Mouse (Mus musculus): ENCODE data around the gene Srpk3. TPM values are rescaled to one million over a fixed set of nuclear protein-coding genes. Genes with fewer than 3 reads are reported as not detected.

The Srpk3 gene
- polyA plus RNA-seq, 1 experiment from 2014 or later, result 25.7 TPM

DNA sequence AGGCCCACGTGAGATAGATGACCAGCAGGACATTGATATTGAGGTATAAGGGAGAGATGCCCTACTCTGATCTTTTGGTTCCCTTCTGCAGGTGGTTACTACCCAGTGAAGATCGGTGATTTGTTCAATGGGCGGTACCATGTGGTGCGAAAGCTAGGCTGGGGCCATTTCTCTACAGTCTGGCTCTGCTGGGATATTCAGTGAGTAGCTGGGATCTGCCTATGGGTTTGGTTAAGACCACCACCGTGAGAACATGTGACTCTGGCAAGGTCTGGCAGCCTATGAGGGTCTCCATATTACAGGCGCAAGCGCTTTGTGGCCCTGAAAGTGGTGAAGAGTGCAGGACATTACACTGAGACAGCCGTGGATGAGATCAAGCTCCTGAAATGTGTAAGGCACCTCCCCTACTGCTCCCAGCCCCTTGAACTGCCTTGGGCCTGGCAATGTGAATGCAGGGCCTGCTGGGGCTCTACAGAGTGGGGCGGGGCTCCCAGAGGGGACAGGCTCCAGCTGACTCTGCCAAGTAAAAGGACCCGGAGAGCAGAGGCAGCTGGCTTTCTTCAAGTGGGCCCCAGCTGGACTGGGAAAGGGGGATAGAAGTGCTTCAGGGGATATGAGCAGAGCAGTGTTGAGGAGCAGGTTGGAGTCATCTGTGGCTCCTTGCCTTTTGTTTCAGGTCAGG, 738 bp downstream of the Srpk3 start:
- Histone ChIP-seq H3K36me3 (peaks cover 36% of the 10 kb centered on the region), H3K4me2 (replicated peaks) (no peak overlapping the region), H3K27ac (no peak overlapping the region), H3K4me3 (no peak overlapping the region), H3K9me3 (no peaks in the 10 kb centered on the region), H3K27me3 (no peaks in the 10 kb centered on the region), H3K9ac (0 out of 2 replicates have a peak overlapping the region, but pooled peaks have one; percentile 13), H3K4me1 (0 out of 2 replicates have a peak, but pooled peaks cover 7% of the 10 kb centered on the region)
- WGBS, result 70% methylated on average over 10 of the region's 10 CpGs
- ATAC-seq (ENCODE audit: low FRiP score, low read depth), result peak; percentile 68; the same call in 1 of the 2 replicates

GRCm38 (mm10) chrX:73782227-73782626, 8.0 kb downstream of the Srpk3 start:
- peaks cover 10% of the 10 kb centered on the region for H3K4me1 ChIP-seq
- H3K27me3 ChIP-seq, result peaks cover 5% of the 10 kb centered on the region
- H3K4me2 ChIP-seq (replicated peaks), result no peak overlapping the region
- H3K9ac ChIP-seq, result no peak overlapping the region
- no peak for ATAC-seq (ENCODE audit: low FRiP score, low read depth)
- H3K9me3 ChIP-seq, result no peaks in the 10 kb centered on the region
- no peak overlapping the region for H3K4me3 ChIP-seq
- H3K27ac ChIP-seq, result no peak overlapping the region
- WGBS, result 89% methylated on average over 3 of the region's 3 CpGs
- peaks cover 47% of the 10 kb centered on the region for H3K36me3 ChIP-seq

- Histone ChIP-seq H3K4me2 (replicated peaks) (peak overlapping the region; percentile 68), H3K36me3 (peaks cover 27% of the 10 kb centered on the region), H3K9ac (peak overlapping the region; percentile 75), H3K27me3 (peaks cover 5% of the 10 kb centered on the region), H3K4me3 (peak overlapping the region; percentile 60), H3K27ac (0 out of 2 replicates have a peak overlapping the region, but pooled peaks have one; percentile 85), H3K4me1 (peaks cover 12% of the 10 kb centered on the region), H3K9me3 (no peaks in the 10 kb centered on the region)
- no peak for ATAC-seq (ENCODE audit: low FRiP score, low read depth)
Measured at GRCm38 (mm10) chrX:73785666-73786065, 11.5 kb downstream of the Srpk3 start.

DNA sequence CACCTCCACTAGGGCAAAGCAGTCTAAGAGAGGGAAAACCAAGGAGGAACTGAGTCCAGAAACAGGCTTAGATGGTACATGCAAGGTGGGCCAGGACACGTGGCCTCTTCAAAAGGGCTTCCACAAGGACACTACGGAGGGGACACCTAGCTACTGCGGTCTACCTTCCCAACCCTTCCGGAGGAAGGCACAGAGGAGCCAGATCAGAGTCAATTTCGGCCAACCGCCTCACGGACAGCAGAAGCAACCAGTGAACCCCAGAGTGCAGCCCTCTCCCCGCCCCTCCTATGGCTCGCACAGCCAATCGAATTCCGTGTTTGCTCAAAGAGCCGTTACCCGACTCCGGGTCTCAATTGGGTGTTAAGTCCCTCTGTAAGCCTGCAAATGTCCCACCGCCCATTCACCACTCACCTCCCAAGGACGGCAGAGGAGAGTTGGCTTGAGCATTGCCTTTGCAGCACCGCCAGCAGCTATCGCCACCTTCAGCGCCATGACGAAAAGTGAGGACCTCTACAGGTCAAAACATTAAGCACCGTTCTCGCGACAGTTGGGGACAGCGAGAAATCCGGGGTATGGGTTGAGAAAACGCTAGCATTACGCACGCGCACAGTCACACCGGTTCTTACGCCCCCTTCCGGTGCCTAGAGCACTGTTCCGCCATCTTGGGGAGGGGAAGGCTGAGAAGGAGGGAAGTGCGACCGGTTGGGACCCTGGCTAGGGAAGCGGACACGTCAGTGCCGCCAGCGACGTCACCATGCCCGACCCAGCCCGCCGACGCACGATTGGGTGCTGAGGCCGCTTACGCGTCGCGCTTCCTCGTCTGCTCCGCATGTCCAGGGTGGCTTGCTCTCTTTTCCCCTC, 12.4 kb downstream of the Srpk3 start, which contains the start of the genes Idh3g and Ssr4:
TSS of gene Idh3g (minus strand) at position 534 of the 861 bp plus-strand sequence.
TSS of gene Ssr4 (plus strand) at position 665 of the 861 bp plus-strand sequence.
- Histone ChIP-seq H3K9me3 (no peaks in the 10 kb centered on the region), H3K4me3 (peak within 1 kb of the TSS; percentile 60), H3K9ac (peak within 1 kb of the TSS; percentile 75), H3K27ac (peak within 1 kb of the TSS; percentile 85; the same call in 1 of the 2 replicates), H3K4me1 (peaks cover 12% of the 10 kb centered on the region), H3K27me3 (peaks cover 5% of the 10 kb centered on the region), H3K4me2 (replicated peaks) (peak within 1 kb of the TSS; percentile 68), H3K36me3 (peaks cover 25% of the 10 kb centered on the region)
- 20% methylated on average over 52 of the region's 52 CpGs for WGBS
- peak; percentile 95 for ATAC-seq (ENCODE audit: low FRiP score, low read depth)

- no peak; the same call in 1 of the 2 replicates for ATAC-seq (ENCODE audit: low FRiP score, low read depth)
Measured at GRCm38 (mm10) chrX:73787225-73787558, 13.0 kb downstream of the Srpk3 start.

DNA sequence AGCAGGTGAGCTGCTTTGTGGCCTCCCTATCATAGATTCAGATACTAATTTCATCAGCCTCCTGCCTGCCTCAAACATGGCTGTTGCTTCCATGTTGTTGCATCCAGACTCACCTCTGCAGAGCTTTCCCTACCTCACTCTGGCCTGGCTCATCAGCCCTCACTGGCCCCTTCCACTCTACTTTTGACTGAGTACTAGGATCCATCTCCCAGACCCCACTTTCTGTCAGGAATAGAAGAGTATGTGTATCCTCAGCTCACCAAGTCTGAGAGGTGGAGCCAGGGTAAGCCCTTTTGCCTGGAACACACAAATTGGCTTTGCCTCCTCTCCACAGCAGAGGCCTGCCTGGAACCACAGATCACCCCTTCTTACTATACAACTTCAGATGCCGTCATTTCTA, 14.3 kb downstream of the Srpk3 start:
- Histone ChIP-seq H3K9me3 (no peaks in the 10 kb centered on the region), H3K4me1 (peaks cover 12% of the 10 kb centered on the region), H3K27ac (no peak overlapping the region), H3K36me3 (peaks cover 21% of the 10 kb centered on the region), H3K27me3 (peaks cover 5% of the 10 kb centered on the region), H3K4me2 (replicated peaks) (peak overlapping the region; percentile 68), H3K9ac (peak overlapping the region; percentile 75), H3K4me3 (peak overlapping the region; percentile 60; the same call in 1 of the 2 replicates)
- WGBS, result 81% methylated on average over 1 of the region's 1 CpGs
- ATAC-seq (ENCODE audit: low FRiP score, low read depth), result no peak

More at GRCm38 (mm10) chrX:73787225-73787558, 13.0 kb downstream of the Srpk3 start:
- peak overlapping the region; percentile 70; the same call in 1 of the 2 replicates for H3K27ac ChIP-seq
- H3K4me2 ChIP-seq (replicated peaks), result peak overlapping the region; percentile 68
- 23% methylated on average over 22 of the region's 22 CpGs for WGBS
- peaks cover 21% of the 10 kb centered on the region for H3K36me3 ChIP-seq
- H3K9me3 ChIP-seq, result no peaks in the 10 kb centered on the region
- peaks cover 5% of the 10 kb centered on the region for H3K27me3 ChIP-seq
- H3K4me1 ChIP-seq, result peaks cover 12% of the 10 kb centered on the region
- peak overlapping the region; percentile 60 for H3K4me3 ChIP-seq
- peak overlapping the region; percentile 75 for H3K9ac ChIP-seq

DNA sequence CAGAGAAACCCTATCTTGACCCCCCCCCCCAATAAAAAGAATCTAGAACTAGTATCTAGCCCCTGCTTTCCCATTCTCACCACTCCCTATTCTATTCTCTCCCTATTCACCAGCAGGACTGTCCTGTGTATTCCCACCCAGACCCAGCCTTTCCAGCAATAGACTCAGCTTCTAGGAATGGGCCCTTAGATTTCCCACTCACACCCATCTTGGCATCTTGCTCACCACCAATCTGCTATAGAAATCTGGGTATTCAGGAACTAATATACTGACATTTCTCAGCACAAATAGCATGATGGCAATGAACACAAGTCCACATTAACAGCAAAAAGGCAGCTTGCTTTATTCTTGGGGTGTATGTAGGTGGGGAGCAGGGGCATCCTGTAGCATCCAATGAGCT, 18.8 kb downstream of the Srpk3 start:
- Histone ChIP-seq H3K4me1 (0 out of 2 replicates have a peak, but pooled peaks cover under 1% of the 10 kb centered on the region), H3K4me3 (no peak overlapping the region), H3K4me2 (replicated peaks) (no peak overlapping the region), H3K36me3 (peaks cover 26% of the 10 kb centered on the region), H3K27me3 (no peaks in the 10 kb centered on the region; the same call in 1 of the 2 replicates), H3K27ac (no peak overlapping the region), H3K9me3 (no peaks in the 10 kb centered on the region), H3K9ac (no peak overlapping the region)
- ATAC-seq (ENCODE audit: low FRiP score, low read depth), result no peak

DNA sequence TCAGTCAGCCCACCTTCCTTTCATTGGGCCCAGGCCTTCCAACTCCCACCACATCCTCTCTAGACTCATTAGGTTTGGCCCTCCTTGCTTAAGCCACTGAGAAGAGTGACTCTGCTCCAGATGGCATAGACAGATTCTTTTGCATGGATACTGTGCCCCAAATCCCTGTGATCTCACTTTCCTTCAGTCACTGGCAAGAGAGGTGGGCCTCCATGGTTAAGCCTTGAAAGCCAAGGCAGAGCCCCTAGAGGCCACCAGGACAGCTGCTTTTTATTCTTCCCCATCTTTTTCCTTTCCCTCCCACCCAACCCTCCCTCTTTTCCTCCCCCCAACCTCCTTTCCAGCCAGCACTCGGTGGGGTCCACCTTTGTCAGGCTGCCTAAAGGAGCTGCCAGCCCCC, 19.3 kb downstream of the Srpk3 start:
- Histone ChIP-seq H3K36me3 (peaks cover 26% of the 10 kb centered on the region), H3K9ac (no peak overlapping the region), H3K4me2 (replicated peaks) (no peak overlapping the region), H3K4me3 (no peak overlapping the region), H3K27me3 (no peaks in the 10 kb centered on the region; the same call in 1 of the 2 replicates), H3K27ac (no peak overlapping the region), H3K9me3 (no peaks in the 10 kb centered on the region), H3K4me1 (no peaks in the 10 kb centered on the region)
- WGBS, result 14% methylated on average over 1 of the region's 1 CpGs
- ATAC-seq (ENCODE audit: low FRiP score, low read depth), result no peak

- Histone ChIP-seq H3K4me1 (no peaks in the 10 kb centered on the region), H3K36me3 (peaks cover 5% of the 10 kb centered on the region), H3K4me2 (replicated peaks) (no peak overlapping the region), H3K27ac (no peak overlapping the region), H3K9me3 (no peaks in the 10 kb centered on the region), H3K4me3 (no peak overlapping the region), H3K27me3 (peaks cover 6% of the 10 kb centered on the region; the same call in 1 of the 2 replicates), H3K9ac (no peak overlapping the region)
- 83% methylated on average over 2 of the region's 2 CpGs for WGBS
- ATAC-seq (ENCODE audit: low FRiP score, low read depth), result no peak
Measured at GRCm38 (mm10) chrX:73797511-73797910, 23.3 kb downstream of the Srpk3 start.

- Histone ChIP-seq H3K27me3 (peaks cover 6% of the 10 kb centered on the region; the same call in 1 of the 2 replicates), H3K27ac (no peak overlapping the region), H3K9me3 (no peaks in the 10 kb centered on the region), H3K9ac (no peak overlapping the region), H3K4me3 (no peak overlapping the region), H3K4me1 (no peaks in the 10 kb centered on the region), H3K4me2 (replicated peaks) (no peak overlapping the region), H3K36me3 (peaks cover 5% of the 10 kb centered on the region)
- 0 out of 2 replicates have a peak, but pooled peaks have one; percentile 48 for ATAC-seq (ENCODE audit: low FRiP score, low read depth)
- 47% methylated on average over 9 of the region's 9 CpGs for WGBS
Measured at GRCm38 (mm10) chrX:73798502-73798901, 24.3 kb downstream of the Srpk3 start.

DNA sequence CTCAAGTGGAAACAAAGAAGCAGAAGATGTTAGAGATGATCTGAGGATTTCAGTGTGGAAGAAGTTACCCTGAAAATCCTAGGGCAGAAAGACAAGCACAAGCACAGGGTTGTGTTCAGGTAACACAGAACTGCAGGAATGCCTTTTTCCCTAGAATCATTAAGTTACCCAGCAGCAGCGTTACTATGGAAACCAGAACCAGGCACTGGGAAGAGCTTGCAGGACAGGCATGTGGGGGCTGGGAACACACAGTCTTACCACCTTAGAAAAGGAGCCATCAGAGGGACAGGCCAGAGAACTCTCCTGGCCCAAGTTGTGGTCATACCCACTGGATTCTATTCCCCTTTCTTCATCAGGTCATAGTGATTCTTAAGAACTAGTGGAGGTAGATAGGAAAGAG, 31.6 kb downstream of the Srpk3 start:
- 39% methylated on average over 1 of the region's 1 CpGs for WGBS
- H3K27me3 ChIP-seq, result no peaks in the 10 kb centered on the region; the same call in 1 of the 2 replicates
- no peaks in the 10 kb centered on the region for H3K4me1 ChIP-seq
- no peak overlapping the region for H3K4me3 ChIP-seq
- no peaks in the 10 kb centered on the region for H3K36me3 ChIP-seq
- H3K4me2 ChIP-seq (replicated peaks), result no peak overlapping the region
- no peak overlapping the region for H3K27ac ChIP-seq
- no peaks in the 10 kb centered on the region for H3K9me3 ChIP-seq
- no peak overlapping the region for H3K9ac ChIP-seq
- no peak for ATAC-seq (ENCODE audit: low FRiP score, low read depth)

DNA sequence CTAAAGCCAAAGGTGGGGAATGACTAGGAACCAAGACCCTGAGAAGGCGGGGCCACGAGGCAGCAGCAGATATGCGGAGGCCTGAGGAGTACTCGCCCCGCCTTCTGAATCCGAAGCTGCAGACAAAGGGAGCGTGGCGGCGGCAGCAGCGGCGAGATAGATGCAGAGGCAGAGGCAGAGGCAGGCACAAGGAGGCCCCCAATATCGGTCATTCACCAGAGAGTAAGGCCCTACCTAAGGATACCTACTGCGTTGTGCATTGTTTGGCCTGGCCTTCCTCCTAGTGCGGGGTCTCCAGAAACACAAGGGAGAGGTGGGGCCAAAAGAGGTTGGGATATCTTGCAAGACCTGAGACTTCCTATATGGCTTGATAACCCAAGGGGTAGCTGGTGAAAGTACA, 40.9 kb downstream of the Srpk3 start:
- WGBS, result 4% methylated on average over 14 of the region's 14 CpGs
- peak overlapping the region; percentile 65 for H3K9ac ChIP-seq
- H3K27me3 ChIP-seq, result peaks cover 2% of the 10 kb centered on the region; the same call in 1 of the 2 replicates

More for the DNA sequence above, 40.9 kb downstream of the Srpk3 start:
- no peaks in the 10 kb centered on the region for H3K36me3 ChIP-seq
- ATAC-seq (ENCODE audit: low FRiP score, low read depth), result peak; percentile 64; the same call in 1 of the 2 replicates
- H3K4me1 ChIP-seq, result no peaks in the 10 kb centered on the region
- peak overlapping the region; percentile 53 for H3K4me2 ChIP-seq (replicated peaks)
- no peak overlapping the region for H3K27ac ChIP-seq
- H3K4me3 ChIP-seq, result peak overlapping the region; percentile 38
- no peaks in the 10 kb centered on the region for H3K9me3 ChIP-seq
